Mouse (Mus musculus): ENCODE results near the gene Ccar1. TPM values are rescaled to one million over a fixed set of nuclear protein-coding genes. Genes with fewer than 3 reads are reported as not detected.

The Ccar1 gene
- total and polyA plus RNA-seq, 3 experiments: 34.3 to 52.7 (median 39.6) TPM

DNA sequence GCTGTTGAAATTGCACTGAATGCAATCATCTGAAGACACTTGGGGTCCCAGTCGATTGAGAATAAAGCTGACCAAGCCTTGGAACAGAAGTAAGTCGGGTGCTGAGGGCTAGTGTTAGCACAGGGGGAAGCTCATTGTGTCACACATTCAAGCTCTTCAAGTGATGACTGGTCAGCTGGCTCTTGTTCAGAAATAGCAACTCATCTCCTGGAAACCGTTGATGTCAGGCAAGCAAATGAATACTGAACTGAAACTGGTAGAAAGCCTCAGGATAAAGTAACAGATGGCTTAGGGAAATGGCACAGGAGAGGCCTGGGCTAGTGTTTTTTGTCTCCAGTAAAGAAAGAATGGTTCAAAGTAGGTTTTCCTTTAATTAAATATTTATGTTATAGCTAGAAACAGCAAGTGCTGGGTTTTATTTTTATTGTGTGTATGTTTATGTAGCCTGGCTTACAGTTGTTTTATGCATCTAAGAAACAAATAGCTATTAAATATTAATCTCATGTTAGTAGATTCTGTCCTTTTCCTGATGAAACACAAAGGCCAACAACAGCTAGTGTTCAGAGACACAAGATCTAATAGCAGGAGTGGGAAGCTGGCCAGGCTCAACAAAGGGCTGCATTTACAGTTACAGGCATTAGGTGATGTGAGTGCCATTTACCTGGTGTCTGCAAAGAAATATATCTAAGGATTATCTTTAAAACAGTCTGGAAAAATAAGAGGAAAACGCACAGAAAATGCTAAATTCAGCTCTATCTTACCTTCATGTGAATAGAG is 51.9 kb downstream of the Ccar1 start:
- H3K4me3 ChIP-seq: no peak overlapping the region
- TF ChIP-seq EP300 (IDR thresholded peaks at IDR 0.05; ENCODE audit: insufficient read depth, low read depth, low read length) (no peak), POLR2A (IDR thresholded peaks at IDR 0.05; ENCODE audit: insufficient read depth, low read depth, low read length) (no peak), CTCF (IDR thresholded peaks at IDR 0.05) (no peak)
- H3K9ac ChIP-seq (ENCODE audit: low read depth, low read length): no peak overlapping the region
- H3K79me2 ChIP-seq (replicated peaks; ENCODE audit: control insufficient read depth, insufficient read depth, low read length): no peaks in the 10 kb centered on the region
- no peaks in the 10 kb centered on the region for H3K27me3 ChIP-seq (ENCODE audit: control insufficient read depth, insufficient read depth, low read length)
- H3K27ac ChIP-seq: no peak overlapping the region; the same call in 1 of the 2 replicates
- 52% methylated on average over 4 of the region's 4 CpGs for WGBS
- intact Hi-C loops (cut with DNase I): no loop called here
- DNase-seq: no peak
- H3K4me1 ChIP-seq (ENCODE audit: control insufficient read depth, insufficient read depth, low read length): no peaks in the 10 kb centered on the region
- peaks cover 4% of the 10 kb centered on the region for H3K36me3 ChIP-seq (ENCODE audit: control insufficient read depth, insufficient read depth, low read length)

DNA sequence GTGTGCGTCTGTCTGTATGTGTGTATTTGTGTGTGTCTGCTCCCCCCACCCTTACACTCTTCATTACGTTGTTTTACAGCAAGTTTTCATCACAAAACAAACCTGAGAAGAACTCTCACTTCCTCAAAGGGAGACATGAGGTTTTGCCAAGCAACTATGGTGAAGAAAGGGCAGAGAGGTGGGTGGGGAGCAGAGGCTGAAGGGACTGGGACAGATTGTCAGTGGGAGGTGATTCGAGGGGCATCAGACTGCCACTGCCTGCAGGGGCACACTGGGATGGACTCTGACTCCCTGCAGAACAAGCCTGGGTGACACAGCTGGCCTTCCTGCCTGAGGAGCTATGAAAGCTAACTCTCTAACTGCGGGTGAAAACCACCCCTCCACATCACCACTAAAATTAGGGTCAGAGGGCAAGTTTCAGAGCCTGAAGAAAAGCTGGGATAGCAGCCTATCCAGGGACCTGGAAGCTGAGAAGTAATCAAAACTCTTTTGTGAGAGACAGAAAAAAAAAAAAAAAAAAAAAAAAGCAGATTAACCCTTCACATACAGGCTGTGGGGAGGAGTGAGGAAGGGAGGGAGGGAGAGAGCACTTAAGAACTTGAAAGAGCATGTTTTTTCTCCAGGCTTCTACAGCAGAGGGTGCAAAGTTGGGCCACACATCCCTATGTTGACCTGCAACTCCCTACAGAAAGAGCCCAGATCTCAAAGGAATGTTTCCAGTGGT is 55.0 kb downstream of the Ccar1 start:
- Histone ChIP-seq H3K27ac (no peak overlapping the region), H3K27me3 (ENCODE audit: control insufficient read depth, insufficient read depth, low read length) (no peaks in the 10 kb centered on the region), H3K36me3 (ENCODE audit: control insufficient read depth, insufficient read depth, low read length) (peaks cover 4% of the 10 kb centered on the region), H3K79me2 (replicated peaks; ENCODE audit: control insufficient read depth, insufficient read depth, low read length) (no peaks in the 10 kb centered on the region), H3K4me3 (no peak overlapping the region), H3K4me1 (ENCODE audit: control insufficient read depth, insufficient read depth, low read length) (no peaks in the 10 kb centered on the region), H3K9ac (ENCODE audit: low read depth, low read length) (no peak overlapping the region)
- intact Hi-C loops (cut with DNase I): no loop called here
- TF ChIP-seq POLR2A (IDR thresholded peaks at IDR 0.05; ENCODE audit: insufficient read depth, low read depth, low read length) (no peak), CTCF (IDR thresholded peaks at IDR 0.05) (no peak), EP300 (IDR thresholded peaks at IDR 0.05; ENCODE audit: insufficient read depth, low read depth, low read length) (no peak)
- 41% methylated on average over 4 of the region's 4 CpGs for WGBS
- DNase-seq: no peak

DNA sequence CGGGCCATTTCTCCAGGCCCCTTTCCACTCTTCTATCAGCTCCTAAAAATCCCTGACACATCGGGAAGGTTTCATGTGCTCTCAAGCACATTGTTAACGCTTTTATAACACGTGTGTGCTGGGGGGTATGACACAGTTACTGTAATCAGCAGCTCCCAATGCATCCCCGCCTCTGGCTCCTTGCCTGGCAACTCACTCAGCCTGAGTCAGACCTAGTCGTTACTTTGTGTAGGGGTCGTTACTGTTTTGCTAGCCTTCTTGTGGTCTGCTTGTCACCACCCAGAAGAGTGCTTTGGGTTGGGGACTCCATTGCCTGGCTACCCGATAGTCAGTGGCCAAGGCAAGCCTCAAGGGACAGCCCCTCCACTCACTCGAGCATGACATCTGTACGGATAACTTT is 61.3 kb downstream of the Ccar1 start:
- DNase-seq: no peak
- intact Hi-C loops (cut with DNase I): no loop called here
- H3K27me3 ChIP-seq (ENCODE audit: control insufficient read depth, insufficient read depth, low read length): no peaks in the 10 kb centered on the region; the same call in 1 of the 2 replicates
- H3K4me3 ChIP-seq: no peak overlapping the region
- H3K4me1 ChIP-seq (ENCODE audit: control insufficient read depth, insufficient read depth, low read length): peaks cover 3% of the 10 kb centered on the region; the same call in 1 of the 2 replicates
- WGBS: 55% methylated on average over 10 of the region's 10 CpGs
- H3K9ac ChIP-seq (ENCODE audit: low read depth, low read length): no peak overlapping the region
- H3K79me2 ChIP-seq (replicated peaks; ENCODE audit: control insufficient read depth, insufficient read depth, low read length): no peaks in the 10 kb centered on the region
- H3K36me3 ChIP-seq (ENCODE audit: control insufficient read depth, insufficient read depth, low read length): no peaks in the 10 kb centered on the region
- H3K27ac ChIP-seq: no peak overlapping the region
- no peak for TF ChIP-seq CTCF (IDR thresholded peaks at IDR 0.05)
- no peak for TF ChIP-seq POLR2A (IDR thresholded peaks at IDR 0.05; ENCODE audit: insufficient read depth, low read depth, low read length)
- no peak for TF ChIP-seq EP300 (IDR thresholded peaks at IDR 0.05; ENCODE audit: insufficient read depth, low read depth, low read length)

DNA sequence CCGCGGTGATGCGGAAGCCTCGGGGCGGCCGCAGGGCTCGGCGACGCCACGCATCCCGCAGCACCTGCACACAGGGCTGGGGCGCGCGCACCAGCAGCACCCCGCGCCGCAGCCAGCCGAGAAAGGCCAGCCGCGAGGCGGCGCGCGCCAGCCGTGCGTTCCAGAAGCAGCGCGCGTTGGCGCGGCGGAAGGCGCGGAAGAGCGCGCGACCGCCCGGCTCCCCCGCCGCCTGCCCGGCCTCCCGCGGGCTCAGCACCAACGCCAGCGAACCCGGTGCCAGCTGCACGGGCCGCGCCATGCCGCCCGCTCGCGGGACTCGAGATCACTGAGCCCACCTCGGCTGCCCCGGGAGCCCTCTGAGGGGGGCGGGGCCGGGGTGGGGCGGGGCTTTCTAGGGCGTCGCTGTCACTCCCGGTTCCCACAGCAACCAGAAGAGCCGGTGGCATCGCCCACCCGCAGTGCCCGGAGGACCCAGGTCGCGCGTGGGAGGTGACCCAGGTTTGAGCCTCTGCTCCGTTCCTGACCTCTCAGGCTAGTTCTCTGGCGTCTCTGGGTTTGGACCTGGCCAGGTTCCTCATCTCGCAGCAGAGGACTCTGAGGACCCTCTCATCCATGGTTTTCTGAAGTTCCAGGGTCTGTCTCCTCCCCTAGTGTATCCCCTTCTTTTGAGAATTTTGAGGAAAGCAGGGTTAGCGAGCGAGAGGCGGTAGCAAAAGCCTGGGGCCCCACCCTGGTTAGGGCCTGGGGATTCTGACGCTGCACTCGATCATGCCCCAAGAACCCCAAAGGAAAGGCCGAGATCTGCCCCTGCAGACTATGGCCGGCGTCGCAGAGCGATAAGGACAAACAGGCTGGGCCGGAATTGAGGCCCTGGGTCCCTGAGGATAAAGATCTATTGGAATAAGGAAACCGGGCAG is 66.1 kb downstream of the Ccar1 start, which contains the start of gene Stox1:
TSS of gene Stox1 (minus strand) at position 358 of the 917 bp plus-strand sequence.
- H3K4me1 ChIP-seq (ENCODE audit: control insufficient read depth, insufficient read depth, low read length): peaks cover 3% of the 10 kb centered on the region; the same call in 1 of the 2 replicates
- no peaks in the 10 kb centered on the region for H3K79me2 ChIP-seq (replicated peaks; ENCODE audit: control insufficient read depth, insufficient read depth, low read length)
- H3K9ac ChIP-seq (ENCODE audit: low read depth, low read length): peak within 1 kb of the TSS; percentile 28
- WGBS: 3% methylated on average over 75 of the region's 85 CpGs
- H3K27ac ChIP-seq: no peak within 1 kb of the TSS
- intact Hi-C loops (cut with DNase I): no loop called here
- H3K36me3 ChIP-seq (ENCODE audit: control insufficient read depth, insufficient read depth, low read length): no peaks in the 10 kb centered on the region
- no peaks in the 10 kb centered on the region; the same call in 1 of the 2 replicates for H3K27me3 ChIP-seq (ENCODE audit: control insufficient read depth, insufficient read depth, low read length)
- TF ChIP-seq CTCF (IDR thresholded peaks at IDR 0.05): peak; percentile 55
- no peak for TF ChIP-seq EP300 (IDR thresholded peaks at IDR 0.05; ENCODE audit: insufficient read depth, low read depth, low read length)
- peak within 1 kb of the TSS; percentile 69 for H3K4me3 ChIP-seq
- peak; percentile 65 to 72 for DNase-seq

DNA sequence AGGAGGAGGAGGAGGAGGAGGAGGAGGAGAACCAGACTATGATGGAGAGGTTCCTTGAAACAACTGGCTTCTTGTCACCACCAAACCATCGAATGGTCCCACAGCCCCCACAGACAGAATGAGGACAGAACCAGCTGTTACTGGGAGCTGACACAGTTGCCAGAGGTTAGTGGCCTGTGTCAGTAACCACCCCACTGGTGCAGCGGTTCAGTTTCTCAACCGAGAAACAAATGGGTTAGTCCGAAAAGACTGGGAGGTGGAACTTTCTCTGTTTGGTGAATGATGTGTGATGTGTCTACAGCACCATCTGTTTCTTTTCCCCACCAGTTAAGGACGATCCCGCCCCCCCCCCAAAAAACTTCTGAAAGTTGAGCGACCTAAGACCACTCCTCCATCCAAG is 67.2 kb downstream of the Ccar1 start:
- H3K27me3 ChIP-seq (ENCODE audit: control insufficient read depth, insufficient read depth, low read length): no peaks in the 10 kb centered on the region; the same call in 1 of the 2 replicates
- no peak for TF ChIP-seq CTCF (IDR thresholded peaks at IDR 0.05)
- TF ChIP-seq EP300 (IDR thresholded peaks at IDR 0.05; ENCODE audit: insufficient read depth, low read depth, low read length): no peak
- TF ChIP-seq POLR2A (IDR thresholded peaks at IDR 0.05; ENCODE audit: insufficient read depth, low read depth, low read length): no peak
- H3K36me3 ChIP-seq (ENCODE audit: control insufficient read depth, insufficient read depth, low read length): no peaks in the 10 kb centered on the region
- no peak overlapping the region for H3K27ac ChIP-seq
- H3K4me1 ChIP-seq (ENCODE audit: control insufficient read depth, insufficient read depth, low read length): peaks cover 3% of the 10 kb centered on the region; the same call in 1 of the 2 replicates
- DNase-seq: no peak
- intact Hi-C loops (cut with DNase I): no loop called here
- 21% methylated on average over 7 of the region's 7 CpGs for WGBS
- H3K4me3 ChIP-seq: no peak overlapping the region
- no peak overlapping the region for H3K9ac ChIP-seq (ENCODE audit: low read depth, low read length)
- no peaks in the 10 kb centered on the region for H3K79me2 ChIP-seq (replicated peaks; ENCODE audit: control insufficient read depth, insufficient read depth, low read length)
